Mouse (Mus musculus) midbrain, embryonic 11.5 days (tissue): ENCODE measurements around the gene Srgap3. TPM values are rescaled to one million over a fixed set of nuclear protein-coding genes. Genes with fewer than 3 reads are reported as not detected.

ENCODE experiments used
- ATAC-seq: fragments of 200-750 bp; cut with Nextera tagmentation; 2 replicates; pipeline ENCODE4 v1.8.0; 2017; ENCODE audit warnings: moderate TSS enrichment, moderate library complexity; ENCODE audit not compliant: low FRiP score
- DNase-seq: peaks from one replicate; pipeline ENCODE4 v3.0.0; 2015; ENCODE audit warnings: low spot score; ENCODE audit errors: missing footprints
- H3K27ac ChIP-seq: fragments of 300-500 bp; sonication (generic); 2 replicates; pipeline ENCODE4 v1.5.1; 2014; ENCODE audit warnings: low read depth, low read length
- H3K27me3 ChIP-seq: fragments of 300-500 bp; sonication (generic); 2 replicates; pipeline ENCODE4 v1.6.1; 2014; ENCODE audit warnings: mild to moderate bottlenecking, low read length, moderate library complexity, mixed read lengths; ENCODE audit not compliant: control insufficient read depth, insufficient read depth
- H3K36me3 ChIP-seq: fragments of 300-500 bp; sonication (generic); 2 replicates; pipeline ENCODE4 v1.6.1; 2014; ENCODE audit warnings: mild to moderate bottlenecking, low read length, moderate library complexity, mixed read lengths; ENCODE audit not compliant: control insufficient read depth, insufficient read depth
- H3K4me1 ChIP-seq: fragments of 300-500 bp; sonication (generic); 2 replicates; pipeline ENCODE4 v1.6.1; 2014; ENCODE audit warnings: low read length; ENCODE audit not compliant: control insufficient read depth, insufficient read depth
- H3K4me2 ChIP-seq: fragments of 300-500 bp; sonication (generic); 2 replicates; pipeline ENCODE4 v1.6.1; 2014; ENCODE audit warnings: mild to moderate bottlenecking, moderate library complexity
- H3K4me3 ChIP-seq: fragments of 300-500 bp; sonication (generic); 2 replicates; pipeline ENCODE4 v1.5.1; 2014; ENCODE audit warnings: low read depth, low read length
- H3K9ac ChIP-seq: fragments of 300-500 bp; sonication (generic); 2 replicates; pipeline ENCODE4 v1.6.1; 2014; ENCODE audit warnings: low read length
- H3K9me3 ChIP-seq: fragments of 300-500 bp; sonication (generic); 2 replicates; pipeline ENCODE4 v1.6.1; 2016; ENCODE audit warnings: low read length; ENCODE audit not compliant: control insufficient read depth
- WGBS: fragments of 180-500 bp; shearing (Covaris S2); extraction: QIAGEN DNeasy Blood & Tissue Kit; methylation state at CpG from one replicate; pipeline ENCODE4 v1.1.7; 2014; 5-methylcytosine and 5-hydroxymethylcytosine counted together
- polyA plus RNA-seq: library from polyadenylated mRNA; unstranded; fragments of >200 nt; fragmentation: Nextera tagmentation; extraction: Ambion mirVana; gene quantifications from 2 replicates; pipeline ENCODE4 v1.2.1, GENCODE M21; 2014

The Srgap3 gene
- polyA plus RNA-seq, 1 experiment from 2014 or later = 48.9 TPM

DNA sequence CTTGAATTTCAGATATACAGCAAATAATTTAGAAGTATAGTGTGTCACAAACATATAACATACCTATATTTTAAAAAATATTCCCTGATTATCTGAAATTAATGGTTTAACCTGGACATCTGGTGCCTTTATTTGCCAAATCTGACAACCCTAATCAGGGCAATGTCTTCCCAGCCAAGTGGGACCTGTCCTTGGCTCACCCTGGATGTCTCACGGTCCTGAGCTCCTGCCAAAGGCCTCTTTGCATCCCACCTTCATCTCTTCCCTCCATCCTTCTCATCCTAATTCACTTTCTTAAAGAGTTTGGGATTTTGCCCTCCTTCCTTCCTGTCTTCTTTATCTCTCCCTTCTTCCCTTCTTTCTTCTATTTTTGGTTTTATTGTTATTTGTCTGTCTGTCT lies 248.0 kb downstream of the Srgap3 start:
- Histone ChIP-seq H3K4me3 (no peak overlapping the region), H3K27ac (no peak overlapping the region), H3K36me3 (no peaks in the 10 kb centered on the region), H3K4me2 (no peak overlapping the region), H3K9ac (no peak overlapping the region), H3K4me1 (no peaks in the 10 kb centered on the region), H3K27me3 (0 out of 2 replicates have a peak, but pooled peaks cover 2% of the 10 kb centered on the region), H3K9me3 (no peaks in the 10 kb centered on the region)
- ATAC-seq = no peak
- WGBS = 72% methylated on average over 1 of the region's 1 CpGs
- peak; percentile 17 for DNase-seq

DNA sequence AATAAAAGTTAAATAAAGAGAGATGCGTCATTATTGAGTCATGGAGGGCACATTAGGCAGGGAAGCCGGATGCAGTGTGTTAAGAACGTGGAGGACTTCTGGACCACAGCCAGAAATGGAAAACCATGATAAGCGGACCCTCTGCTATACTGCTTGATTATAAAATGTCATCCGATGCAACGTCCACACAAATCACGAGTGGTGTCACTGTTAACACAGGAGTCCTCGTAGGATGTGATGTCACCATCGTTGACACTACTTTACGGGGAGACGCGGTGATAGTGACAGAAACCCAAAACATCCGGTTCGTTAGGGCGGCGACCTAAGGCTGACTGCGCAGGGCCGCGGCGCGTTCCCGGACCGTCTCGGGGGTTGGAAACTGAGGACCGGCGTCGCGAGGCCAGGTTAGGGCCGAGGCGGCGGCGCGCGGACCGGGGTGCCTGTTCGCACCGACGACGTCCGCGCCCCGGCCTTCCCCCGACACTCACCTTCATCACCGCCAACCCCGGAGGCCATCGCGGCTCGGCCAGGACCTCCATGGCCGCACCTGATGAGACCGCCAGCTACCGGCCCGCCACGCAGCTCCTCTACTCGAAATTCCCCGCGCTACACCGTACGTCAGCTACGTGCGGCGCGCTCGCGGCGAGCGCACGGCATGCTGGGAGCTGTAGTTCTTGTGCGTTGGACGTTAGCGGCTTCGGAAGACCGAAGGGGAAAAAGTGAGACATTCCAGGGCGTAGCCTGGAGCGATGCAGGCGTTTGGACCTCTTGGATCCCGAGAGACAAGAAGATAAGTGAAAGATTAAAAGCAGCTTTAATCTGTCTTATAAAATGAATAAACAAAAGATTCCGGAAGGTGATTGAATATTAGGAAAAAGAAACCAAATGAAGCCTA lies 250.8 kb downstream of the Srgap3 start, which contains the start of gene Rad18:
Rad18 (minus strand) TSS at position 631 of the 895 bp plus-strand sequence.
- Histone ChIP-seq H3K4me2 (peak within 1 kb of the TSS; percentile 74), H3K4me3 (peak within 1 kb of the TSS; percentile 76), H3K4me1 (no peaks in the 10 kb centered on the region), H3K36me3 (no peaks in the 10 kb centered on the region), H3K9ac (peak within 1 kb of the TSS; percentile 75), H3K27me3 (0 out of 2 replicates have a peak, but pooled peaks cover 2% of the 10 kb centered on the region), H3K27ac (no peak within 1 kb of the TSS), H3K9me3 (no peaks in the 10 kb centered on the region)
- DNase-seq (peak; percentile 99), ATAC-seq (peak; percentile 94)
- WGBS = under 1% methylated on average over 77 of the region's 77 CpGs

DNA sequence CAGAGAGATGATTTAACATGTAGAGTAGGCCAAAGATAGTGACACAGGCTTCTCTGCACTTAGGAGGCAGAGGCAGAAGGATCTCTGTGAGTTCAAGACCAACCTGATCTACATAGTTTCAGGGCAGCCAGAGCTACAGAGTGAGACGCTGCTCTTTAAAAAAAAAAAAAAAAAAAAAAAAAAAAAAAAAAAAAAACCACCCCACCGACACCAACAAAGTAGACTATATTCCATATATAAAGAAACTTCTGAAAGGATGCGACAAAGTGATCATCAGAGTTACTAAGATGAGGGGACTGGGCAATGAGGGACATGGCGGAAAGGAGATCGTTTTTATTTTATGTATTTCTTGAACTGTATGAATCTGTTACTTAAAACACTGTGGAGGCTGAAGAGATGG lies 252.6 kb downstream of the Srgap3 start:
- WGBS = 95% methylated on average over 5 of the region's 5 CpGs
- 0 out of 2 replicates have a peak, but pooled peaks cover 2% of the 10 kb centered on the region for H3K36me3 ChIP-seq
- DNase-seq (peak; percentile 8), ATAC-seq (no peak)
- H3K4me2 ChIP-seq = no peak overlapping the region
- H3K9me3 ChIP-seq = no peaks in the 10 kb centered on the region
- no peak overlapping the region for H3K27ac ChIP-seq
- H3K27me3 ChIP-seq = 0 out of 2 replicates have a peak, but pooled peaks cover 2% of the 10 kb centered on the region
- no peak overlapping the region for H3K9ac ChIP-seq
- no peaks in the 10 kb centered on the region for H3K4me1 ChIP-seq
- H3K4me3 ChIP-seq = no peak overlapping the region

DNA sequence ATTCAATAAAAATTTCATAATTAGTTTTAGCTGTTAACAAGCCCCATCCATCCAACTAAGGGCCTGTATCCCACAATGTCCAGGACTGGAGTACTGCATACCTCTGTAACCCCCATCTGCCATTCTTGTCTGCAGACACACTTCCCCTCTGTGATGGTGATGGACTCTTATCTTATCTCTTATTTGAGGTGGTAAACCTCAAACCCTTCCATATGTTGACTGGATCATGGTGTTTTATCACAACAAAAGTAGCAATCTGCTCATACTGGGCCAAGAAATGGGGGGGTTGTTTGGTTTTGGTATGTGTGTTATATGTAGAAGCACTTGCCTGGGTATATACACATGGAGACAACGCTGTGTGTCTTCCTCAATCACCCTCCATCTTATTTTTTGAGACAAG lies 255.5 kb downstream of the Srgap3 start:
- Histone ChIP-seq H3K27ac (no peak overlapping the region), H3K4me3 (no peak overlapping the region), H3K4me2 (no peak overlapping the region), H3K4me1 (no peaks in the 10 kb centered on the region), H3K36me3 (0 out of 2 replicates have a peak, but pooled peaks cover 2% of the 10 kb centered on the region), H3K27me3 (no peaks in the 10 kb centered on the region), H3K9ac (no peak overlapping the region), H3K9me3 (no peaks in the 10 kb centered on the region)
- no peak for DNase-seq
- 100% methylated on average over 1 of the region's 1 CpGs for WGBS
- no peak for ATAC-seq

DNA sequence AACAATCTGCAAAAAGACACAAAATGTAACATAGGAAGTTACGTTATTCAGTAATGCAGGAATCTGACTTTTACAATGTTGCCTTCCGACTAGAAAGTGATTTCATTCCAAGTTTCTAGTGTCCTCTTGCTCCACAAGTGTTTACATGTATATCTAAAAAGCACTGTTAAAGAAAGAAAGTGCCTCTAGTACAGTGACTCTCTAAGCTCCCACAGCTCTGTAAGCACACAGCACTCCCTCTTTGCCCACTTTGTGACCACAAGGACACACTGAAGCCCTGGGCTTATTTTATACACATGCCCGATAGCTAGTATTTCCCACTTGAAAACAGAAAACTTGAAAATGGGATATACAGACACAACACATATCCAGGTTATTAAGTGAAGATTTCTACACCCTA lies 259.0 kb downstream of the Srgap3 start:
- DNase-seq (no peak), ATAC-seq (no peak)
- H3K27me3 ChIP-seq = no peaks in the 10 kb centered on the region
- no peaks in the 10 kb centered on the region for H3K9me3 ChIP-seq
- H3K4me3 ChIP-seq = no peak overlapping the region
- H3K4me1 ChIP-seq = no peaks in the 10 kb centered on the region
- WGBS = 91% methylated on average over 3 of the region's 3 CpGs
- H3K4me2 ChIP-seq = no peak overlapping the region
- no peak overlapping the region for H3K27ac ChIP-seq
- no peak overlapping the region for H3K9ac ChIP-seq
- H3K36me3 ChIP-seq = 0 out of 2 replicates have a peak, but pooled peaks cover 2% of the 10 kb centered on the region

DNA sequence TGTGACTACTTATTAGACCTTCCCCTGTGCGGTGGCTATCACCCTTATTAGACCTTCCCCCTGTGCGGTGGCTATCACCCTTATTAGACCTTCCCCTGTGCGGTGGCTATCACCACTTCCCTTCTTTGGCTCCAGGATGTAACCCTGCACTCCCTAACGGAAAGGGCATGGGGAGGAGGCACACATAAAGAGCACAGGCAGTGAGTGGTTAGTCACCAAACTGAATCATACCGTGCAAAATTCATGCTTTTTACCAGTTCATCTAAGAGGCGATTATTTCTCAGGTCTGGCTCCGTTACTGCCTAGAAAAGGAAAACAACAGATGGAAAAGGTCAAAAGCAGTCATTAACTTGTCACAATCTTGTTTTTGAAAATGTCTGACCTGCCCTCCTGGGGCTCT lies 260.6 kb downstream of the Srgap3 start:
- no peak overlapping the region for H3K4me2 ChIP-seq
- no peaks in the 10 kb centered on the region for H3K4me1 ChIP-seq
- H3K9ac ChIP-seq = no peak overlapping the region
- no peaks in the 10 kb centered on the region for H3K27me3 ChIP-seq
- WGBS = 91% methylated on average over 7 of the region's 7 CpGs
- no peak for ATAC-seq
- no peak overlapping the region for H3K4me3 ChIP-seq
- H3K36me3 ChIP-seq = 0 out of 2 replicates have a peak, but pooled peaks cover 2% of the 10 kb centered on the region
- no peak for DNase-seq
- H3K27ac ChIP-seq = no peak overlapping the region
- H3K9me3 ChIP-seq = no peaks in the 10 kb centered on the region

DNA sequence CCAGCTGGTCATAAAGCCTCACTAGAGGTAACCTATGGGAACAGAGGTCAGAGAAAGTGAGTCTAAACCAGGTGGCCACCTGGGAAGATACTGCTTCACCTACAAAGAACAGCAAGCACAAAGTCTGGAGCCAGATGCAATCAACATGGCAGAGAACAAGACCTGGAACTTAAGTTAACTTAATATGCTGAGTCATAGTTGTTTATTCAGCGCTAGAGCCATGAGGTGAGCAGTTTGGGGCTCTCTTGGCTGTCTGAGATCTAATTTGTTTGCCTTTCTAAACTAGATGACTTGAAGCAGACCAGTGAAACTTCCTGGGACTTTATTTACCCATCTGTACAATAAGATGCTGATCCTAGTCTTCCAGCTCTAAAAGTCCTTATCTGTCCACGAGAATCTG lies 263.0 kb downstream of the Srgap3 start:
- no peak for ATAC-seq
- WGBS = 95% methylated on average over 2 of the region's 2 CpGs
- Histone ChIP-seq H3K27me3 (no peaks in the 10 kb centered on the region), H3K4me1 (no peaks in the 10 kb centered on the region), H3K9me3 (no peaks in the 10 kb centered on the region), H3K27ac (no peak overlapping the region), H3K9ac (no peak overlapping the region), H3K36me3 (no peaks in the 10 kb centered on the region; the same call in 1 of the 2 replicates), H3K4me2 (no peak overlapping the region), H3K4me3 (no peak overlapping the region)
- no peak for DNase-seq

Other genes with a start within 250 kb of the Srgap3 start
- 57.1 and 59.5 TPM in 2 replicates for gene Thumpd3, start 99.0 kb upstream of the Srgap3 start, polyA plus RNA-seq
- 75.0 and 75.5 TPM in 2 replicates for gene Setd5, start 130.1 kb upstream of the Srgap3 start, polyA plus RNA-seq
- 7.6 TPM in 2 replicates for gene Lhfpl4, start 248.1 kb upstream of the Srgap3 start, polyA plus RNA-seq